Mouse (Mus musculus): ENCODE results near the gene Tnfrsf23. TPM values are rescaled to one million over a fixed set of nuclear protein-coding genes. Genes with fewer than 3 reads are reported as not detected.

The Tnfrsf23 gene
- polyA plus RNA-seq, 1 experiment: 4.8 TPM

- no peaks in the 10 kb centered on the region for H3K27me3 ChIP-seq (ENCODE audit: control insufficient read depth, insufficient read depth, low read length)
- H3K36me3 ChIP-seq (ENCODE audit: control insufficient read depth, insufficient read depth, low read length): no peaks in the 10 kb centered on the region
- TF ChIP-seq POLR2A (IDR thresholded peaks at IDR 0.05; ENCODE audit: control insufficient read depth, extremely low read depth, insufficient read depth, low read length, poor library complexity) (no peak), CTCF (IDR thresholded peaks at IDR 0.05; ENCODE audit: borderline replicate concordance, control insufficient read depth, extremely low read depth, insufficient read depth, low read length, poor library complexity) (no peak)
- H3K27ac ChIP-seq (ENCODE audit: control insufficient read depth, insufficient read depth, low read length): peak overlapping the region; percentile 45
- no peak for DNase-seq
- no peak overlapping the region for H3K4me3 ChIP-seq (ENCODE audit: control insufficient read depth, insufficient read depth, low read length)
- WGBS: 22% methylated on average over 5 of the region's 5 CpGs
- peaks cover 23% of the 10 kb centered on the region for H3K4me1 ChIP-seq (replicated peaks; ENCODE audit: control insufficient read depth, insufficient read depth, low read length)
Observed at GRCm38 (mm10) chr7:143625151-143625550, 60.5 kb downstream of the Tnfrsf23 start.

- H3K4me1 ChIP-seq (replicated peaks; ENCODE audit: control insufficient read depth, insufficient read depth, low read length): peaks cover 21% of the 10 kb centered on the region
- 23% methylated on average over 3 of the region's 3 CpGs for WGBS
- DNase-seq: no peak
- no peaks in the 10 kb centered on the region for H3K36me3 ChIP-seq (ENCODE audit: control insufficient read depth, insufficient read depth, low read length)
- no peaks in the 10 kb centered on the region for H3K27me3 ChIP-seq (ENCODE audit: control insufficient read depth, insufficient read depth, low read length)
- H3K4me3 ChIP-seq (ENCODE audit: control insufficient read depth, insufficient read depth, low read length): no peak overlapping the region
- no peak overlapping the region; the same call in 1 of the 2 replicates for H3K27ac ChIP-seq (ENCODE audit: control insufficient read depth, insufficient read depth, low read length)
- TF ChIP-seq POLR2A (IDR thresholded peaks at IDR 0.05; ENCODE audit: control insufficient read depth, extremely low read depth, insufficient read depth, low read length, poor library complexity) (no peak), CTCF (IDR thresholded peaks at IDR 0.05; ENCODE audit: borderline replicate concordance, control insufficient read depth, extremely low read depth, insufficient read depth, low read length, poor library complexity) (no peak)
Observed at GRCm38 (mm10) chr7:143624561-143624960, 61.1 kb downstream of the Tnfrsf23 start.

- H3K4me1 ChIP-seq (replicated peaks; ENCODE audit: control insufficient read depth, insufficient read depth, low read length): peaks cover 5% of the 10 kb centered on the region
- H3K36me3 ChIP-seq (ENCODE audit: control insufficient read depth, insufficient read depth, low read length): peaks cover 16% of the 10 kb centered on the region
- H3K27me3 ChIP-seq (ENCODE audit: control insufficient read depth, insufficient read depth, low read length): no peaks in the 10 kb centered on the region
- no peak overlapping the region for H3K27ac ChIP-seq (ENCODE audit: control insufficient read depth, insufficient read depth, low read length)
- TF ChIP-seq CTCF (IDR thresholded peaks at IDR 0.05; ENCODE audit: borderline replicate concordance, control insufficient read depth, extremely low read depth, insufficient read depth, low read length, poor library complexity) (no peak), POLR2A (IDR thresholded peaks at IDR 0.05; ENCODE audit: control insufficient read depth, extremely low read depth, insufficient read depth, low read length, poor library complexity) (no peak)
- no peak for DNase-seq
- 86% methylated on average over 1 of the region's 1 CpGs for WGBS
- H3K4me3 ChIP-seq (ENCODE audit: control insufficient read depth, insufficient read depth, low read length): no peak overlapping the region
Observed at GRCm38 (mm10) chr7:143620951-143621350, 64.7 kb downstream of the Tnfrsf23 start.

Other genes with a start within 250 kb of the Tnfrsf23 start
- gene Cdkn1c, start 224.8 kb downstream of the Tnfrsf23 start, polyA plus RNA-seq (2012; rRNA removed): 10.3 and 10.4 TPM in 2 replicates
- 6.1 and 8.0 TPM in 2 replicates for gene Slc22a18, start 212.1 kb downstream of the Tnfrsf23 start, polyA plus RNA-seq (2012; rRNA removed)
- gene Phlda2, start 182.7 kb downstream of the Tnfrsf23 start, polyA plus RNA-seq (2012; rRNA removed): 0.39 TPM in 1 of 2 replicates, not detected in the other
- gene Nap1l4, start 136.8 kb downstream of the Tnfrsf23 start, polyA plus RNA-seq (2012; rRNA removed): 107 and 120 TPM in 2 replicates
- gene Cars, start 85.8 kb downstream of the Tnfrsf23 start, polyA plus RNA-seq (2012; rRNA removed): 22.7 and 24.5 TPM in 2 replicates
- 6.4 and 7.4 TPM in 2 replicates for gene Tnfrsf26, start 57.1 kb downstream of the Tnfrsf23 start, polyA plus RNA-seq (2012; rRNA removed)
- 4.8 and 4.9 TPM in 2 replicates for gene Tnfrsf22, start 36.2 kb downstream of the Tnfrsf23 start, polyA plus RNA-seq (2012; rRNA removed)
- 16.6 and 20.6 TPM in 2 replicates for gene Osbpl5, start 71.1 kb upstream of the Tnfrsf23 start, polyA plus RNA-seq (2012; rRNA removed)
- 2.0 and 2.2 TPM in 2 replicates for gene Mrgprg, start 81.1 kb upstream of the Tnfrsf23 start, polyA plus RNA-seq (2012; rRNA removed)
- gene Mrgpre, start 98.6 kb upstream of the Tnfrsf23 start, polyA plus RNA-seq (2012; rRNA removed): 9.8 and 11.3 TPM in 2 replicates
- gene Nadsyn1, start 137.0 kb upstream of the Tnfrsf23 start, polyA plus RNA-seq (2012; rRNA removed): 14.0 and 17.7 TPM in 2 replicates
- 246 and 256 TPM in 2 replicates for gene Dhcr7, start 137.3 kb upstream of the Tnfrsf23 start, polyA plus RNA-seq (2012; rRNA removed)
- gene Gm498, start 181.0 kb upstream of the Tnfrsf23 start, polyA plus RNA-seq (2012; rRNA removed): not detected in 2 replicates

Measured in thymus, adult 2 months (tissue).